Mouse (Mus musculus) liver, embryonic 14.5 days (tissue): ENCODE data around the gene Tmsb15b2. TPM values are rescaled to one million over a fixed set of nuclear protein-coding genes. Genes with fewer than 3 reads are reported as not detected.

Experiments used
- ATAC-seq: fragments of 200-750 bp; cut with Nextera tagmentation; 2 replicates; pipeline ENCODE4 v1.8.0; 2017; ENCODE audit warnings: moderate number of reproducible peaks, mild to moderate bottlenecking, moderate library complexity; ENCODE audit not compliant: insufficient read depth
- DNase-seq, 3 experiments: peaks; one replicate each; pipeline ENCODE4 v3.0.0-alpha.2; 2012 to 2013; ENCODE audit warnings: low read depth in 3 of 3, low spot score in 3 of 3
- H3K27ac ChIP-seq: fragments of 300-500 bp; sonication (generic); 2 replicates; pipeline ENCODE4 v1.5.1; 2014; ENCODE audit warnings: moderate library complexity, mild to moderate bottlenecking, control low read depth, inconsistent platforms
- H3K27me3 ChIP-seq: fragments of 300-500 bp; sonication (generic); 2 replicates; pipeline ENCODE4 v1.6.1; 2014; ENCODE audit warnings: mild to moderate bottlenecking, low read length, moderate library complexity; ENCODE audit not compliant: control insufficient read depth, insufficient read depth
- H3K36me3 ChIP-seq: fragments of 300-500 bp; sonication (generic); replicated peaks from 2 replicates; pipeline ENCODE4 v1.6.1; 2014; ENCODE audit warnings: low read depth; ENCODE audit not compliant: control insufficient read depth, insufficient read depth
- H3K4me1 ChIP-seq, 2 experiments: fragments of 200-500 bp in 1 of 2; fragments of 300-500 bp in 1 of 2; sonication (generic) in 1 of 2; replicated peaks; 2 replicates each; pipeline ENCODE4 v1.6.1; 2012 to 2014; ENCODE audit warnings: antibody characterized with exemption in 1 of 2, inconsistent platforms in 1 of 2, low read length in 1 of 2; ENCODE audit not compliant: control insufficient read depth in 2 of 2, insufficient read depth in 2 of 2
- H3K4me2 ChIP-seq: fragments of 300-500 bp; sonication (generic); 2 replicates; pipeline ENCODE4 v1.6.1; 2014; ENCODE audit warnings: low read depth, mild to moderate bottlenecking, control low read depth, moderate library complexity
- H3K4me3 ChIP-seq, 2 experiments: fragments of 200-500 bp in 1 of 2; fragments of 300-500 bp in 1 of 2; sonication (generic) in 1 of 2; 2 replicates each; pipeline ENCODE4 v1.5.1; 2012 to 2014; ENCODE audit warnings: low read depth in 2 of 2, low read length in 2 of 2, mild to moderate bottlenecking in 2 of 2, control low read depth in 1 of 2, inconsistent platforms in 1 of 2, moderate library complexity in 1 of 2; ENCODE audit not compliant: insufficient read depth in 1 of 2
- H3K9ac ChIP-seq: fragments of 300-500 bp; sonication (generic); replicated peaks from 2 replicates; pipeline ENCODE4 v1.6.1; 2014; ENCODE audit warnings: mild to moderate bottlenecking, control low read depth, moderate library complexity
- H3K9me3 ChIP-seq: fragments of 300-500 bp; sonication (generic); 2 replicates; pipeline ENCODE4 v1.6.1; 2016; ENCODE audit warnings: low read length, mixed read lengths; ENCODE audit not compliant: control insufficient read depth
- CTCF ChIP-seq: IDR thresholded peaks from 2 replicates; pipeline ENCODE4 v1.5.1; 2016; ENCODE audit warnings: antibody characterized with exemption, low read depth, control low read depth
- EP300 ChIP-seq: IDR thresholded peaks from 2 replicates; pipeline ENCODE4 v1.6.1; 2016; ENCODE audit warnings: antibody characterized with exemption, low read depth
- WGBS: fragments of 180-500 bp; shearing (Covaris S2); extraction: QIAGEN DNeasy Blood & Tissue Kit; methylation state at CpG from one replicate; pipeline ENCODE4 v1.1.7; 2014; ENCODE audit not compliant: insufficient replicate concordance; 5-methylcytosine and 5-hydroxymethylcytosine counted together
- polyA plus RNA-seq, 2 experiments: library from polyadenylated mRNA; depleted of rRNA in 1 of 2; stranded (reverse) in 1 of 2; unstranded in 1 of 2; fragments of >200 nt; fragmentation: Nextera tagmentation in 1 of 2; extraction: Ambion mirVana in 1 of 2; gene quantifications; 2 replicates each; pipeline versions ENCODE4 v1.2.1 to v1.2.3; 2012 to 2014

Gene Tmsb15b2
- polyA plus RNA-seq, 2 experiments = 4.1 to 9.8 TPM

DNA sequence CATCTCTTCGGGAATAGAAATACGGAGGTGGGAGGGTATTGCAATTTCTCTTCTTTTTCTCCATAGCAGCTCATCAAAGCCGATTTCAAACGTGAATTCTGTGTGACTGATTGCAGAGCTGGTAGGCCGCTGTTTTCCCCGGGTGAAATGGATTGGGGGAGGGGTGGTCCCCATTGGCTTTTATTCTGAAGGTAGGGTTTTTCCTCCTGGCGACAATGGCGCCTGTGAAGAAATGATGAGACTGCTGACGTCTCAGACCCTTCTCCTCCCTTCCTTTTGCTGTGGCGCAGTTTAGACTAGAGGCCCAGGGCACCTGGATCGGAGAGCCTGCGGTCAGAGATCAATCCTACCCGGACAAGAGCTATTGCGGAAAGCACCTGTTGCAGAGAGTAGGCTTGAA lies 18.3 kb upstream of the Tmsb15b2 start:
- H3K27ac ChIP-seq = no peak overlapping the region
- H3K27me3 ChIP-seq = peaks cover 12% of the 10 kb centered on the region
- TF ChIP-seq EP300 = no peak
- DNase-seq = no peak
- WGBS = 46% methylated on average over 14 of the region's 14 CpGs
- no peaks in the 10 kb centered on the region for H3K9me3 ChIP-seq
- H3K36me3 ChIP-seq = no peaks in the 10 kb centered on the region
- ATAC-seq = no peak
- no peak overlapping the region for H3K9ac ChIP-seq
- H3K4me1 ChIP-seq = no peaks in the 10 kb centered on the region
- H3K4me2 ChIP-seq = no peak overlapping the region
- no peak overlapping the region for H3K4me3 ChIP-seq

GRCm38 (mm10) chrX:136992978-136993547 lies 17.8 kb upstream of the Tmsb15b2 start, which contains the start of gene Zcchc18:
Gene Zcchc18 (plus strand): TSS chrX:136993155.
- DNase-seq (no peak), ATAC-seq (no peak)
- H3K4me2 ChIP-seq = peak within 1 kb of the TSS; percentile 24
- H3K9me3 ChIP-seq = no peaks in the 10 kb centered on the region
- peaks cover 12% of the 10 kb centered on the region for H3K27me3 ChIP-seq
- no peaks in the 10 kb centered on the region for H3K36me3 ChIP-seq
- no peak for TF ChIP-seq EP300
- no peak for TF ChIP-seq CTCF
- peak within 1 kb of the TSS in 1 of 2 experiments; percentile 4; a peak in 1 of 4 replicates for H3K4me3 ChIP-seq
- H3K27ac ChIP-seq = no peak within 1 kb of the TSS
- 9% methylated on average over 26 of the region's 26 CpGs for WGBS
- no peaks in the 10 kb centered on the region for H3K4me1 ChIP-seq
- no peak within 1 kb of the TSS for H3K9ac ChIP-seq

DNA sequence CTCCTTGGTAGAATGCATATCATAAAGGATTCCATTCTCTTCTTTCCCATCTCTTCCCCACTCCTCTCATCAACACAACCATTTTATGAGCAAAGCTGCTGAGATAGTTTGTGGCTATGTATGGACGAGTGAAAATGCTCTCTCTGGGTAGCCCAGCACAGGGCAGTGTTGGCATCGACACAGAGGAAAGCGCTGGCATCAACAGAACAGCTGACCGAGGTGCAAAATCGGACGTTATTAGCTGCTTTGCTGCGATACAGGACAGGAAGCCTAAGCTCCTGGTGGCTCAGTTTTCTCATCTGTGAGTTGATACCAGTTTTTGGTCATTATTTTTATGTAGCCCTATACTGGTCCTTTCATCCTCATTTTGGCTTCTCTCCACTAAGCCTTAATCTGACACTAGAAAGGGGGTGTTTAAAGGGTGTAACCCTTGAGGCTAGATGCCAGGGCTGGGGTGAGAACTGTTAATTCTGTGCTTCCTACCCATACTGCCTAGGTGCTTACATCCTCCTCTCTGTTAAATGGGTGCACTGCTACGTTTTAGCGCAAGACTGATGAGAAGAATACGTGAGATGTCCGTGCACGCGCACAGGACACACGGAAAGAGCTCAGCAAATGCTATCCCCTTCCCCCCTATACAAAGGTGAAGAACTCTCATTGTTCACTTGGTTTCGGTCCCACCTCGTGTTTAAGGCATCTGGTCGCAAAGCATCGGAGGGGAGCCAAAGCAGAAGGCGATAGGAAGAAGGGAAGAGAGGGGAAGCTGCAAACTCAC lies 17.1 kb upstream of the Tmsb15b2 start:
- TF ChIP-seq CTCF (no peak), EP300 (no peak)
- no peak for DNase-seq
- Histone ChIP-seq H3K4me3 (peak overlapping the region in 1 of 2 experiments; percentile 4; a peak in 1 of 4 replicates), H3K4me1 (no peaks in the 10 kb centered on the region), H3K9ac (no peak overlapping the region), H3K9me3 (no peaks in the 10 kb centered on the region), H3K27me3 (peaks cover 12% of the 10 kb centered on the region), H3K27ac (no peak overlapping the region), H3K4me2 (peak overlapping the region; percentile 24), H3K36me3 (no peaks in the 10 kb centered on the region)
- WGBS = 17% methylated on average over 19 of the region's 19 CpGs
- no peak for ATAC-seq

GRCm38 (mm10) chrX:136991274-136991673 lies 16.0 kb upstream of the Tmsb15b2 start:
- WGBS = 48% methylated on average over 2 of the region's 2 CpGs
- no peak for DNase-seq
- peaks cover 12% of the 10 kb centered on the region for H3K27me3 ChIP-seq
- TF ChIP-seq CTCF (no peak), EP300 (no peak)
- no peak overlapping the region for H3K27ac ChIP-seq
- H3K4me1 ChIP-seq = no peaks in the 10 kb centered on the region
- H3K36me3 ChIP-seq = no peaks in the 10 kb centered on the region
- H3K4me3 ChIP-seq = no peak overlapping the region
- H3K9me3 ChIP-seq = no peaks in the 10 kb centered on the region
- no peak overlapping the region for H3K4me2 ChIP-seq
- H3K9ac ChIP-seq = no peak overlapping the region
- no peak for ATAC-seq

GRCm38 (mm10) chrX:136986039-136986438 lies 10.7 kb upstream of the Tmsb15b2 start:
- no peaks in the 10 kb centered on the region for H3K9me3 ChIP-seq
- ATAC-seq = no peak
- H3K27me3 ChIP-seq = no peaks in the 10 kb centered on the region; the same call in 1 of the 2 replicates
- H3K4me3 ChIP-seq = no peak overlapping the region
- H3K9ac ChIP-seq = no peak overlapping the region
- DNase-seq = no peak
- H3K27ac ChIP-seq = no peak overlapping the region
- H3K36me3 ChIP-seq = no peaks in the 10 kb centered on the region
- no peaks in the 10 kb centered on the region for H3K4me1 ChIP-seq
- H3K4me2 ChIP-seq = no peak overlapping the region
- TF ChIP-seq EP300 = no peak
- TF ChIP-seq CTCF = no peak
